Mouse (Mus musculus) intestine, embryonic 16.5 days (tissue): ENCODE data around the gene Olfr180. TPM values are rescaled to one million over a fixed set of nuclear protein-coding genes. Genes with fewer than 3 reads are reported as not detected.

Experiments
- ATAC-seq: fragments of 200-750 bp; cut with Nextera tagmentation; 2 replicates; pipeline ENCODE4 v1.8.0; 2017; ENCODE audit warnings: moderate TSS enrichment, moderate library complexity
- H3K27ac ChIP-seq: fragments of 300-500 bp; sonication (generic); 2 replicates; pipeline ENCODE4 v1.5.1; 2014; ENCODE audit warnings: mild to moderate bottlenecking, low read length
- H3K27me3 ChIP-seq: fragments of 300-500 bp; sonication (generic); replicated peaks from 2 replicates; pipeline ENCODE4 v1.6.1; 2014; ENCODE audit warnings: low read length, control low read depth, mixed read lengths; ENCODE audit not compliant: control insufficient read depth, insufficient read depth
- H3K36me3 ChIP-seq: fragments of 300-500 bp; sonication (generic); 2 replicates; pipeline ENCODE4 v1.6.1; 2014; ENCODE audit warnings: low read length, control low read depth; ENCODE audit not compliant: control insufficient read depth, insufficient read depth
- H3K4me1 ChIP-seq: fragments of 300-500 bp; sonication (generic); 2 replicates; pipeline ENCODE4 v1.6.1; 2014; ENCODE audit warnings: low read length, control low read depth, mixed read lengths; ENCODE audit not compliant: control insufficient read depth, insufficient read depth
- H3K4me2 ChIP-seq: fragments of 300-500 bp; sonication (generic); 2 replicates; pipeline ENCODE4 v1.6.1; 2014; ENCODE audit warnings: low read depth, low read length, control low read depth
- H3K4me3 ChIP-seq: fragments of 300-500 bp; sonication (generic); 2 replicates; pipeline ENCODE4 v1.5.1; 2014; ENCODE audit warnings: mild to moderate bottlenecking, low read length
- H3K9ac ChIP-seq: fragments of 300-500 bp; sonication (generic); 2 replicates; pipeline ENCODE4 v1.6.1; 2014; ENCODE audit warnings: low read depth, low read length
- H3K9me3 ChIP-seq: fragments of 300-500 bp; sonication (generic); 2 replicates; pipeline ENCODE4 v1.6.1; 2016; ENCODE audit warnings: low read length, control low read depth; ENCODE audit not compliant: control insufficient read depth
- WGBS: fragments of 180-500 bp; shearing (Covaris S2); extraction: QIAGEN DNeasy Blood & Tissue Kit; methylation state at CpG from one replicate; pipeline ENCODE4 v1.1.7; 2014; 5-methylcytosine and 5-hydroxymethylcytosine counted together
- polyA plus RNA-seq: library from polyadenylated mRNA; unstranded; fragments of >200 nt; fragmentation: Nextera tagmentation; extraction: Ambion mirVana; gene quantifications from 2 replicates; pipeline ENCODE4 v1.2.1, GENCODE M21; 2015

Gene Olfr180
- polyA plus RNA-seq, result not detected in 2 replicates

GRCm38 (mm10) chr16:58929292-58929691 lies at the start of gene Olfr180:
TSS of gene Olfr180 (minus strand) at chr16:58929392.
- no peak within 1 kb of the TSS for H3K4me2 ChIP-seq
- no peaks in the 10 kb centered on the region for H3K4me1 ChIP-seq
- no peak within 1 kb of the TSS for H3K9ac ChIP-seq
- no peaks in the 10 kb centered on the region for H3K27me3 ChIP-seq
- H3K27ac ChIP-seq, result no peak within 1 kb of the TSS
- no peaks in the 10 kb centered on the region for H3K9me3 ChIP-seq
- H3K36me3 ChIP-seq, result no peaks in the 10 kb centered on the region
- no peak within 1 kb of the TSS for H3K4me3 ChIP-seq
- WGBS, result 79% methylated on average over 4 of the region's 4 CpGs
- ATAC-seq, result no peak

- no peaks in the 10 kb centered on the region for H3K4me1 ChIP-seq
- H3K4me2 ChIP-seq, result no peak within 1 kb of the TSS
- no peak within 1 kb of the TSS for H3K4me3 ChIP-seq
- 62% methylated on average over 1 of the region's 1 CpGs for WGBS
- no peaks in the 10 kb centered on the region for H3K36me3 ChIP-seq
- ATAC-seq, result no peak
- H3K9me3 ChIP-seq, result no peaks in the 10 kb centered on the region
- H3K9ac ChIP-seq, result no peak within 1 kb of the TSS
- no peak within 1 kb of the TSS for H3K27ac ChIP-seq
- H3K27me3 ChIP-seq, result no peaks in the 10 kb centered on the region
These were observed 537 bp downstream of the Olfr180 start, which contains the start of gene Olfr181 for GRCm38 (mm10) chr16:58928655-58929054. TSS of gene Olfr181 (minus strand) at chr16:58928755.

GRCm38 (mm10) chr16:58891963-58892362 lies 37.2 kb downstream of the Olfr180 start, which contains the start of gene Olfr178:
TSS of gene Olfr178 (minus strand) at chr16:58892063.
- H3K36me3 ChIP-seq, result no peaks in the 10 kb centered on the region
- 85% methylated on average over 3 of the region's 3 CpGs for WGBS
- H3K4me3 ChIP-seq, result no peak within 1 kb of the TSS
- no peak within 1 kb of the TSS for H3K27ac ChIP-seq
- no peak within 1 kb of the TSS for H3K9ac ChIP-seq
- H3K27me3 ChIP-seq, result no peaks in the 10 kb centered on the region
- H3K4me2 ChIP-seq, result no peak within 1 kb of the TSS
- H3K4me1 ChIP-seq, result no peaks in the 10 kb centered on the region
- no peak for ATAC-seq
- no peaks in the 10 kb centered on the region for H3K9me3 ChIP-seq

- 96% methylated on average over 2 of the region's 2 CpGs for WGBS
- no peaks in the 10 kb centered on the region for H3K36me3 ChIP-seq
- H3K9me3 ChIP-seq, result no peaks in the 10 kb centered on the region
- no peak for ATAC-seq
- no peak overlapping the region for H3K4me2 ChIP-seq
- H3K4me1 ChIP-seq, result no peaks in the 10 kb centered on the region
- H3K4me3 ChIP-seq, result no peak overlapping the region
- H3K27ac ChIP-seq, result no peak overlapping the region
- no peak overlapping the region for H3K9ac ChIP-seq
- H3K27me3 ChIP-seq, result no peaks in the 10 kb centered on the region
These were observed 44.8 kb downstream of the Olfr180 start for GRCm38 (mm10) chr16:58884416-58884815.

- Histone ChIP-seq H3K9me3 (no peaks in the 10 kb centered on the region), H3K27ac (no peak within 1 kb of the TSS), H3K4me1 (no peaks in the 10 kb centered on the region), H3K4me3 (no peak within 1 kb of the TSS), H3K27me3 (no peaks in the 10 kb centered on the region), H3K4me2 (no peak within 1 kb of the TSS), H3K36me3 (no peaks in the 10 kb centered on the region), H3K9ac (no peak within 1 kb of the TSS)
- no peak for ATAC-seq
- WGBS, result 56% methylated on average over 1 of the region's 1 CpGs
These were observed 54.5 kb downstream of the Olfr180 start, which contains the start of gene Olfr177 for GRCm38 (mm10) chr16:58874668-58875067. TSS of gene Olfr177 (minus strand) at chr16:58874768.

Other genes starting within 250 kb of the Olfr180 start
- gene Gpr15, start 210.3 kb downstream of the Olfr180 start, polyA plus RNA-seq, result 0.11 and 0.24 TPM in 2 replicates
- 93.7 and 97.5 TPM in 2 replicates for gene Cldnd1, start 201.5 kb downstream of the Olfr180 start, polyA plus RNA-seq
- gene Olfr172, start 166.2 kb downstream of the Olfr180 start, polyA plus RNA-seq, result not detected in 2 replicates
- gene Olfr173, start 129.1 kb downstream of the Olfr180 start, polyA plus RNA-seq, result not detected in 2 replicates
- gene Olfr175-ps1, start 102.6 kb downstream of the Olfr180 start, polyA plus RNA-seq, result not detected in 2 replicates
- gene Olfr177, start 54.6 kb downstream of the Olfr180 start, polyA plus RNA-seq, result not detected in 2 replicates
- gene Olfr178, start 37.3 kb downstream of the Olfr180 start, polyA plus RNA-seq, result not detected in 2 replicates
- gene Olfr181, start 637 bp downstream of the Olfr180 start, polyA plus RNA-seq, result not detected in 2 replicates
- not detected in 2 replicates for gene Olfr183, start 66.0 kb upstream of the Olfr180 start, polyA plus RNA-seq
- not detected in 2 replicates for gene Olfr186, start 100.9 kb upstream of the Olfr180 start, polyA plus RNA-seq
- gene Olfr187, start 110.4 kb upstream of the Olfr180 start, polyA plus RNA-seq, result not detected in 2 replicates
- gene Olfr190, start 148.6 kb upstream of the Olfr180 start, polyA plus RNA-seq, result not detected in 2 replicates
- not detected in 2 replicates for gene Olfr191, start 160.4 kb upstream of the Olfr180 start, polyA plus RNA-seq
- gene Olfr193, start 182.5 kb upstream of the Olfr180 start, polyA plus RNA-seq, result not detected in 2 replicates
- not detected in 2 replicates for gene Olfr194, start 191.7 kb upstream of the Olfr180 start, polyA plus RNA-seq
- not detected in 2 replicates for gene Olfr195, start 217.7 kb upstream of the Olfr180 start, polyA plus RNA-seq
- gene Olfr196, start 241.1 kb upstream of the Olfr180 start, polyA plus RNA-seq, result not detected in 2 replicates